22 mouse cellular contexts compared by ENCODE assay signal in genomic region chr2:62715260-62715659, GRCm38 (mm10). TPM values are rescaled to one million over a fixed set of nuclear protein-coding genes. Genes with fewer than 3 reads are reported as not detected.
DNase-seq lines count a peak whose midpoint lies in the region; ATAC-seq lines count a peak whose summit lies in the region.
"Had no signal": no experiment of that assay in that cellular context is flagged by ENCODE, and none has a peak within 500 bp of the region (broad histone marks: within the 10 kb centered on the region; RNA-seq: fewer than 3 reads in every experiment).

No protein-coding gene starts in this region.

- intact Hi-C loops in left cerebral cortex, postnatal 10 days (cut with DNase I) = no loop called here

- H3K9me3 ChIP-seq in midbrain, embryonic 15.5 days = no peaks in the 10 kb centered on the region
- H3K9me3 ChIP-seq in forebrain, embryonic 10.5 days = no peaks in the 10 kb centered on the region
- H3K9me3 ChIP-seq: G1E had no signal

- no peaks in the 10 kb centered on the region for H3K36me3 ChIP-seq in midbrain, embryonic 15.5 days (replicated peaks)
- no peaks in the 10 kb centered on the region for H3K36me3 ChIP-seq in forebrain, embryonic 10.5 days (replicated peaks)
- H3K36me3 ChIP-seq: G1E had no signal

- DNase-seq in gonadal fat pad, adult 2 months (ENCODE audit: low read depth) = peak; percentile 22
- DNase-seq in spleen, adult 18-20 months = no peak
- no peak for DNase-seq in left cerebral cortex, postnatal 10 days (ENCODE audit: extremely low spot score in 1 of 2, low spot score in 2 of 2)
- DNase-seq in forebrain, embryonic 10.5 days (ENCODE audit: extremely low spot score, low spot score) = no peak
- DNase-seq: adrenal gland, adult 2 months; adrenal gland, adult 8-10 months; adrenal gland, postnatal 10 days; adrenal gland, postnatal 14 days; adrenal gland, postnatal 25 days; adrenal gland, postnatal 36 days; B cell, adult 2 months; cerebellum, adult 11 months; cerebellum, adult 11-12 months had no signal

- peak; percentile 85 for ATAC-seq in granulocyte monocyte progenitor cell, adult 5-6 weeks (replicated peaks; ENCODE audit: poor library complexity, severe bottlenecking)
- ATAC-seq in megakaryocyte, adult 5-6 weeks (ENCODE audit: poor library complexity, severe bottlenecking) = peak; percentile 70
- ATAC-seq in megakaryocyte progenitor cell, adult 5-6 weeks (replicated peaks; ENCODE audit: poor library complexity) = peak; percentile 86
- no peak for ATAC-seq in midbrain, embryonic 15.5 days (replicated peaks)
- ATAC-seq: activated CD4-positive, CD25-positive, alpha-beta regulatory T cell, adult 4 months; CD4-positive, CD25-positive, alpha-beta regulatory T cell, adult 4 months; Patski had no signal

- H3K9ac ChIP-seq in midbrain, embryonic 15.5 days = no peak overlapping the region

- no peaks in the 10 kb centered on the region for H3K27me3 ChIP-seq in midbrain, embryonic 15.5 days (replicated peaks)
- no peaks in the 10 kb centered on the region for H3K27me3 ChIP-seq in forebrain, embryonic 10.5 days (ENCODE audit: poor library complexity, severe bottlenecking)
- H3K27me3 ChIP-seq: CH12.LX, Patski had no signal

- H3K27ac ChIP-seq in midbrain, embryonic 15.5 days = no peak overlapping the region
- no peak overlapping the region for H3K27ac ChIP-seq in forebrain, embryonic 10.5 days

- WGBS in midbrain, embryonic 15.5 days = 93% methylated on average over 4 of the region's 4 CpGs
- WGBS in forebrain, embryonic 10.5 days = 89% methylated on average over 4 of the region's 4 CpGs

- H3K4me3 ChIP-seq in midbrain, embryonic 15.5 days = no peak overlapping the region
- H3K4me3 ChIP-seq in forebrain, embryonic 10.5 days = no peak overlapping the region

- no peak overlapping the region for H3K4me2 ChIP-seq in midbrain, embryonic 15.5 days

- no peaks in the 10 kb centered on the region for H3K4me1 ChIP-seq in midbrain, embryonic 15.5 days
- no peaks in the 10 kb centered on the region for H3K4me1 ChIP-seq in forebrain, embryonic 10.5 days

RNA-seq across cellular contexts. Expression of gene Gca, which starts 51.2 kb away (rescaled TPM):
- 15.6 and 16.8 TPM in 2 replicates for polyA plus RNA-seq in gonadal fat pad, adult 2 months (2012; rRNA removed)
- 19.9 and 31.0 TPM in 2 replicates for total RNA-seq in granulocyte monocyte progenitor cell, adult 5-6 weeks (2014; fragmentation: Nextera tagmentation)
- 13.8 and 18.3 TPM in 2 replicates for total RNA-seq in granulocyte monocyte progenitor cell, adult 5-6 weeks (2017)
- 22.8 and 31.9 TPM in 2 replicates for total RNA-seq in megakaryocyte, adult 5-6 weeks (2015)
- total RNA-seq in megakaryocyte, adult 5-6 weeks (2017) = 12.0 and 13.7 TPM in 2 replicates
- total RNA-seq in megakaryocyte progenitor cell, adult 5-6 weeks (2015) = 46.7 and 52.3 TPM in 2 replicates
- total RNA-seq in megakaryocyte progenitor cell, adult 5-6 weeks (2017) = 17.3 and 28.6 TPM in 2 replicates
- polyA plus RNA-seq in midbrain, embryonic 15.5 days (2015; fragmentation: Nextera tagmentation; extraction: Ambion mirVana) = 2.7 and 3.4 TPM in 2 replicates
- 1 to 10 TPM; 8.9 to 9.9 TPM for total RNA-seq in left cerebral cortex, postnatal 10 days (2021)
- 2.7 and 2.9 TPM in 2 replicates for polyA plus RNA-seq in forebrain, embryonic 10.5 days (2016; fragmentation: Nextera tagmentation; extraction: Ambion mirVana)
